Mouse (Mus musculus) kidney, adult 9 months (tissue): ENCODE results near the gene Mtmr11.
"Not testable (repeated sequence)": the region's sequence is repeated elsewhere in the genome, so short reads cannot be mapped to it uniquely, and the experiment has no call there.

Source experiments
- DNase-seq: peaks from one replicate; pipeline ENCODE4 v3.0.0; 2022

Gene Mtmr11

DNA sequence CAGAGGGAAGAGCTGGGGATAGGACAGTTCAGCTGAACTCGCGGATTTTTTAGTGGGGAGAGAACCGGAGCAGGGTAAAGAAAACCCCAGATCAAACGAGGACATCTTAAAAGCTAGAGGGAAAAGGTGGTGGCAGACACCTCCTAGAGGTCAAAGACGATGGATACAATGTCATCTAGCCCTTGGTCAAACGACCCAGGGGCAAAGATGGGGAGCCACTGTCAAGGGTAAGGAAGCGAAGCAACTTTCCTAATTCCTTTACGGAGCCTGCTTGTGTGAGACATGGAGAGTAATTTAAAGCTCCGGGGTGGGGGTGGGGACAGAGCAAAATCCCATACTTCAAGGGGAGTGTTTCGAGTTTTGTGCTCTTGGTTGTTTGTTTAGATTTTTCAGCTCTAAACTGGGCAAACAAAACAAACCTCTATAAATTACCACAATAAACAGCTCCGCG lies 57.4 kb downstream of the Mtmr11 start:
- DNase-seq, result peak; percentile 53

DNA sequence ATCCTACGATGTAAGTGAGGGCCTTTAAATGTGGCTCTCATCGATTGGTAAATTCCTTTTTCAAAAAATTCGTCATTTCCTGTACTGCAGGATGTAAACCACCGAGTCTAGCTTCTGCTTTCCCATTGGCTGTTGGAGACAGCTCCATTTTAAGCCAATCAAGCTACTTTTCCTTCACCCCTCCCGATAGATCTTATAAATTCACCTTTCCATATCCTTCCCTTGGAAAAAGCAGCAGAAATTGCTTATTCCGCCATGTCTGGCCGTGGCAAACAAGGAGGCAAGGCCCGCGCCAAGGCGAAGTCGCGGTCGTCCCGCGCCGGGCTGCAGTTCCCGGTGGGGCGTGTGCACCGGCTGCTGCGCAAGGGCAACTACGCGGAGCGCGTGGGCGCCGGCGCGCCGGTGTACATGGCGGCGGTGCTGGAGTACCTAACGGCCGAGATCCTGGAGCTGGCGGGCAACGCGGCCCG lies 57.9 kb downstream of the Mtmr11 start, which contains the start of the genes Bola1 and Hist2h2ab:
Bola1 (minus strand) TSS at position 49 of the 470 bp plus-strand sequence.
Hist2h2ab (plus strand) TSS at position 205 of the 470 bp plus-strand sequence.
- peak; percentile 92 for DNase-seq

DNA sequence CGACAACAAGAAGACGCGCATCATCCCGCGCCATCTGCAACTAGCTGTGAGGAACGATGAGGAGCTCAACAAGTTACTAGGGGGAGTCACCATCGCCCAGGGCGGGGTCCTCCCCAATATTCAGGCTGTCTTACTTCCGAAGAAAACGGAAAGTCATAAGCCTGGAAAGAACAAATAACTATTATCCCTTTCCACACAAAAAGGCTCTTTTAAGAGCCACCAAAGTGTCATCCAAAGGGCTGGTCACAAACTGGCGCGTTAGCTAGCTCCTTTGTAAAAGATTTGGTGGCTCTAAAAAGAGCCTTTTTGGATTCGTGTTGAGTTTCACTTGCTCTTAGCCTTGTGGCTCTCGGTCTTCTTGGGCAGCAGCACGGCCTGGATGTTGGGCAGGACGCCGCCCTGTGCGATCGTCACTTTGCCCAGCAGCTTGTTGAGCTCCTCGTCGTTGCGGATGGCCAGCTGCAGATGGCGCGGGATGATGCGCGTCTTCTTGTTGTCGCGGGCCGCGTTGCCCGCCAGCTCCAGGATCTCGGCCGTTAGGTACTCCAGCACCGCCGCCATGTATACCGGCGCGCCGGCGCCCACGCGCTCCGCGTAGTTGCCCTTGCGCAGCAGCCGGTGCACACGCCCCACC lies 58.4 kb downstream of the Mtmr11 start:
- not testable (repeated sequence) for DNase-seq

DNA sequence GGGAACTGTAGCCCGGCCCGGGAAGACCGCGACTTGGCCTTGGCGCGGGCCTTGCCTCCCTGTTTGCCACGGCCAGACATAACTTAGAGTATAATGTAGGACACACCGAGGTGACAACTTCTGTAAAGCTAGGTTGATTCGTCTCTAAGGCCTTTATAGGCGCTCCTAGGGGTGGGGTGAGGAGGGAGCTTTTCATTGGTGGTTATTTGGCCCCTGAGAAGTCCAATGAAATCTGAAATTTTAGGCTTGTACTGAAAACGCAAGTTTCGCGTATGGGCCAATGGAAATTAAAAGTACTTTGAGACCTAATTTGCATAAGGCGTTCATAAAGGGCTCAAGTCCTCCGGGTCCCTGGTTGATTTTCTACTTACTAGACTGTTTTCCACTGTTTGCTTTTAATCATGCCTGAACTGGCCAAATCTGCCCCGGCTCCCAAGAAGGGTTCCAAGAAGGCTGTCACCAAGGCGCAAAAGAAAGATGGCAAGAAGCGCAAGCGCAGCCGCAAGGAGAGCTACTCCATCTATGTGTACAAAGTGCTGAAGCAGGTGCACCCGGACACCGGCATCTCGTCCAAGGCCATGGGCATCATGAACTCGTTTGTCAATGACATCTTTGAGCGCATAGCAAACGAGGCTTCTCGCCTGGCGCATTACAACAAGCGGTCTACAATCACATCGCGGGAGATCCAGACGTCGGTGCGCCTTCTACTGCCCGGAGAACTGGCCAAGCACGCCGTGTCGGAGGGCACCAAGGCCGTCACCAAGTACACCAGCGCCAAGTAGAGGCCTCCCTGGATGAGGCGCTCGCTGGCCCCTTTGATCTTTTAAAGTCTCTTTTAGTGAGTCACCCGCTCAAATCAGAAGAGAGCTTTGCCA lies 59.2 kb downstream of the Mtmr11 start, which contains the start of the genes Hist2h2ac and Hist2h2be:
Hist2h2ac (minus strand) TSS at position 116 of the 875 bp plus-strand sequence.
Hist2h2be (plus strand) TSS at position 355 of the 875 bp plus-strand sequence.
- DNase-seq, result peak; percentile 97
